Mouse (Mus musculus) CD8-positive naive resting alpha-beta T cell, adult 2 months (primary cell): ENCODE measurements around the gene Pacsin2.
"Not testable (repeated sequence)": the region's sequence is repeated elsewhere in the genome, so short reads cannot be mapped to it uniquely, and the experiment has no call there.

Experiments
- DNase-seq, 2 experiments: peaks; one replicate each; pipeline ENCODE4 v3.0.0; 2022; ENCODE audit warnings: low read depth in 2 of 2, low spot score in 2 of 2

Gene Pacsin2

DNA sequence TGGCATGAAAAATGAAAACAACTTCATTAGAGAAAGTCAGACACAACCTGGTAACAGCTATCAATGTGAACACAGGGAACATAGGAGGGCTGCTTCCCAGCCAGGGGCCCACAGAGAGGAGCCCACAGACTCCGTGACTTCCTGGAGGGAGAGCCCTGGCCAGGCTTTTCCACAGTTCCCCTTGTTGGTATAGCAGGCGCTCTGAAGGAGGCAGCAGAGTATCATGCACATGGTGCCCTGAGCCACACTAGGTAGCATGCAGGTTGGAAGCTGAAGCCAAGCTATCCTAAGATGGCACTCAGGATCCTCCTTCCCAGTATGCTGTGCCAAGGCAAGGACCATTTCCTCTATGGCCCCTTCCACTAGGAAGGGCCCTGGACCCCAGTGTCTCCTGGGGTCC, 80.8 kb downstream of the Pacsin2 start:
- DNase-seq: no peak

DNA sequence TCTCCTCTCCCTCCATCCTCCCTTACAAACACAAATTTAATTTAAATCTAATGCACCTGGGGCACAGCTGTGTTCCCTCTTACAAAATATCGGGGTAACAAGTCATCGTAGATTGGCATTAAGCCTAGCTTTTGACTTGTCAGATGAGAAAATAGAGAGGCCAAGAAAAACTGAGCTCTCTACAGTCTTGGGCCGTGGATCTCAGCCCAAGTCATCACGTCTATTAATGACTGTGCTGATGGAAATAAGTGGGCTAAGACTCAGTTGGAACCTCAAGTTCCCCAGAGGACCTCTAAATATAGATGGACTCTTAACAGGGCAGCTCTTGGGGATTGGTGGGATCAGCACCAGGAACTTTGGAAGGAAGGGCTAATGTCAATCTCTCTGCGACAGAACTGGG, 81.3 kb downstream of the Pacsin2 start:
- DNase-seq: no peak

DNA sequence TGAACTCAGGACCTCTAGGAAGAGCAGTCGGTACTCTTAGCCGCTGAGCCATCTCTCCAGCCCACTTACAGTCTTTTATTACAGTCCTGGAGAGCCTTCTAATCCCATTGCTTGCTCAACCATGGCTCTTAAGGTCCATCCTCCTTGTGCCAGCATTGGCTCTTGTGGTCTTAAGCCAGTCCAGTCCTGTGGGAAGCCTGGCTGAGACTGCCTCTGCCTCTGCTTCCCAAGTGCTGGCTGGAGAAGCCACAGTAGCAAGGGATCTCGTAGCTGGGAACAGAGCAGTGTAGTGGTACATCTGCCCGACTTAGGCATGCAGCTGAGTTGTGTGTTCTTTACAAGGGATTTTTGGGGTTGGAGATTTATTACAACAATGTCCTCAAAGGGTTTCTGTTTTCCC, 81.9 kb downstream of the Pacsin2 start:
- no peak for DNase-seq

DNA sequence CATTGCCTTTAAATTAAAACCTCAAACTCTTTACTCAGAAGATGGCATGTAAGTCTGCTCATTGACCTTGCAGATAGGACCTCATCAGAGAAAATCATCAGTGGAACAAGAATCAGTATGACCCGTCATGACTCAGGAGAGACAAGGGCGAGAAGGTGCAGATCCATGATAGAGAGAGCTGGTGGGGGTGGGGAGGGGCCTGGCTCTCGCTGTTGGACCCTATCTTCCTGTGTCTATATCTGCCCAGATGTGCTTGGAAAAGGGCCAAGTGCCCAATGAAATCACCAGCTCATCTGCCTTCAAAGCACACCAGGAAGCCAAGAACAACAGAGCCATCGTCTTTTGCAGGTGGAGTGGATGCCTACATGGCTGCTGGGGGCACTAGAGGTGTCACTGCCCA, 87.3 kb downstream of the Pacsin2 start:
- DNase-seq: no peak

DNA sequence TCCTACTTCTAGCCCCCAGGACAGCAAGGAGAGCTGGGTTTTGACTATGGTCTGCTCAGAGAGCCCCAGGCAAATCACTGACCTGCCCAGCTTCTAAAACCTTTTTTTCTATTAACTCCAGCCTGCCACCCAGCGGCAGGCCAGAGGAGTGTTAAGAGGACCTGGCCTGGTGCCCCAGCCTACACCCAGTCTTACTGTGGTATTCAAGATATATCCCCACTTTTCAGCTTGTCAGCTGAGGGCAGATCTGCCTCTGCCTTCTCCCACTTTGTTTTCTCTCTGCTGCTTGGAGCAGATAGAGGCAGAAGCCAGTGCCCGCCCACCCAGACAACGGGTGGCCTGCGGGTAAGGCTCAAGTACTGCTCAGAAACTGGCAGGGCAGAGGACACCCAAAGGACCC, 89.3 kb downstream of the Pacsin2 start:
- DNase-seq: no peak

DNA sequence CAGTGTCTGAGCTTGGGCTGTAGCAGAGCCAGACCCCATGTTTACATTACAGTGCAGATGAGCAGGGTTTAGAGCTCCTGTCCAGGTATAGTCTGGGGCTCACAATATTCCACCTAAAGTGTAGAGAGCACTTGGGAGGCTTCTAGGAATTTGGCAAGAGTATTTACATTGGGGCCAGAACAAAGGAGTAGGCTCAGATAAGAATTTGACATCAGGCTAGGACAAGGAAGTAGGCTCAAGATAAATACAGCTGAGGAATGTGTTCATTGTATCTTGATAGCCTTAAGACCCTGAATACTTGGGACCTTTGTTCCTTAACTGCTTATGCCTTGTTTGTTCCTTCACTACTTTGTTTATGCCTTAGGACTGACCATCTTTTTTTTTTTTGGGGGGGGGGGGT, 90.3 kb downstream of the Pacsin2 start:
- DNase-seq: no peak

DNA sequence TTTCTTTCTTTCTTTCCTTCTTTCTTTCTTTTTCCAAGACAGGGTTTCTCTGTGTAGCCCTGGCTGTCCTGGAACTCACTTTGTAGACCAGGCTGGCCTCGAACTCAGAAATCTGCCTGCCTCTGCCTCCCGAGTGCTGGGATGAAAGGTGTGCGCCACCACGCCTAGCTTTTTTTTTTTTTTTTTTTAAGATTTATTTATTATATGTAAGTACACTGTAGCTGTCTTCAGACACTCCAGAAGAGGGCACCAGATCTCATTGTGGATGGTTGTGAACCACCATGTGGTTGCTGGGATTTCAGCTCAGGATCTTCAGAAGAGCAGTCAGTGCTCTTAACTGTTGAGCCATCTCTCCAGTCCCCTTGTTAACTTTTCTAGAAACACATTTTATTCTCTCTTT, 95.7 kb downstream of the Pacsin2 start:
- DNase-seq: not testable (repeated sequence)

DNA sequence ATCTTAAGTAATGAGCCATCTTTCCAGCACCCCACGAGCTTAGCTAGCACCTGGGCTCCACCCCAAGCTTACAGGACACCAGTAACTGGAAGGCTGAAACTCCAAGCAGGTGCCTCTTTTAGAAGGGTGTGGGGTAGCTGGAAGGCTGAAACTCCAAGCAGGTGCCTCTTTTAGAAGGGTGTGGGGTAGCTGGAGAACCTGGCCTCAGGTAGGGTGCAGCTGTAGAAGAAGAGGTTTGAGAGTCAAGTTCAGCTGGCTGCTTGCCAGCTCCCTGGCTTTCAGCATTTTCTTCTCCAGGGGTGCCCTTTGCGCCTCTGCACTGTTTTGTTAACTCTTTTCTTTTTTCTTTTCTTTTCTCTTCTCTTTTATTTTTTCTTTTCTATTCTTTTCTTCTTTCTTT, 96.1 kb downstream of the Pacsin2 start:
- DNase-seq: no peak

DNA sequence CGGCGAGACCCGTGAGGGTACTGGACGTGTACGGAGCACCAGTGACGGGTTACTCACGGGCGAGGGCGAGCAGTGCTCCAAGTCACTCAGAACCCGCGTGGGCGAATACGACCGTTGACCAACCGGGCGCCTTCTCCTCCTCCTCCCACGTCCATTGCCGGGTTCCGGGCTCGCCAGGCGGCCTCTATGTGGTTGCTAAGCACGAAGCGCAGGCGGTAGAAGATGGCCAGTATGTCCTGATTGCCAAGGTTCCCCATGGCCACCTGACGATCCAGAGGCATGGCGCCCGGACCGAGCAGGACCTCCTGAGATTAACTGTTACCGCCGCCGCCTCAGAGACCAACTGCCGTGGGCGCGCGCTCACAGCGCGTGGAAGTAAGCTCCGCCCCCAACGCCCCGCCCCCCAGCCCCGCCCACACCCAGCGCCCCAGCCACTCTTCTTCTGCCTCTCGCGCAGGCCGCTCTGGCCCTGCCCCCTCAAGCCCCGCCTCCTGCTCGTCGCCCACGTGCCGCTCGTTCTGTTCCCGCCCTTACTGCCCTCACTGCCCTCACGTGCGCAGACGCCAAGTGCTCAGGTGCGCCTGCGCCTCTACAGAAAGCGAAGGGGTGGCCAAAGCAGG, 97.4 kb downstream of the Pacsin2 start:
- DNase-seq: peak; percentile 14 to 42

DNA sequence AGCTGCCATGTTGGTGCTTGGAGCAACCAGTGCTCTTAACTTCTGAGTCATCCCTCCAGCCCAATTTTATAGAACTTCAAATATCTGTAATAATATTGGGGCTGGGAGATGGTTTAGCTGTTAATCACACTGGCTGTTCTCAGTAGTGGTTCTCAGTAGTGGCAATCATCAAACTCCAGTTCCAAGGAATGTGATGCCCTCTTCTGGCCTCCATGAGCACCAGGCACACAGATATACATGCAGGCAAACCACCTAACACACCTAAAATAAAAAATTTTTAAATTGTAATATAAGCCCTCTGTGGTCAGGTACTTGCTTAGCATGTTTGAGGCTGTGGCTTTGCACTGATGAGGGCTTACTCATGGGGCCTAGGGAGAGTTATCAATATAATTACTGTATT, 98.7 kb downstream of the Pacsin2 start:
- DNase-seq: no peak

DNA sequence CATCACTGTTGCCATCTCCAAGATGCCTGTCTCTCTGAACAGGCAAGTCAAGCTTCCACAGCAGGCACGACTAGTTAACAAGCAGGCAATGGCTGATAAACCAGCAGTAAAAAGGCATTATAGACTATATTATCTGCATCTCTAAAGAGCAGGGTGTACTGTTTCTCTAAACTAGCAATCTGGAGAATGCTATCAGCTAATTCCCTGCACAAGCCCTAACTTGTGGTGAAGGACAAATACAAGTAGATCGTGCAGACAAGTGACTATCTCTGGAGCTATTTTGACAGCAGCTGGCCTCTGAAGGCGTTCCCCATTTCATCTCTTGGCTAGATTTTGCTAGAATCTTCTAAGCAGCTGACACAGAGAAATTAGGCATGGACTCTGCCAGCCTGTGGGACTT, 100.2 kb downstream of the Pacsin2 start:
- DNase-seq: no peak

DNA sequence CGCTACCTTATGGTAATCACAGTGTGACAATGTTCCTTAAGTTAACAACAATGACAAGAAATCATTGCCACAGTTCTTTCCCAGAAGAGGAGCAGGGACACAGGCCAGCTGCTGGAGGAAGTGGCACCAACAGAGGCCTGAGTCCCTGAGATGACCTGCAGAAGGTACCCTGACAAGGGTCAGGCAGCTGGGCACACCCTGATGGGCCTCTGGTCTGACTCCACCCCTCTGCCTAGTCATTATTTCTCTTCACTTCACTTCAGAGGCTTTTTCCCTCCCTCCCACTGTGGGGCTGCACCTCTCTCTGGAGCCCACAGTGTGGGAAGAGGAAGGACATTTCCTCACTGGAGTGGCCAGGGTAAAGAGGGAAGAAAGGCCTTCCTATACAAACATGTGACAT, 101.6 kb downstream of the Pacsin2 start:
- not testable (repeated sequence) for DNase-seq

DNA sequence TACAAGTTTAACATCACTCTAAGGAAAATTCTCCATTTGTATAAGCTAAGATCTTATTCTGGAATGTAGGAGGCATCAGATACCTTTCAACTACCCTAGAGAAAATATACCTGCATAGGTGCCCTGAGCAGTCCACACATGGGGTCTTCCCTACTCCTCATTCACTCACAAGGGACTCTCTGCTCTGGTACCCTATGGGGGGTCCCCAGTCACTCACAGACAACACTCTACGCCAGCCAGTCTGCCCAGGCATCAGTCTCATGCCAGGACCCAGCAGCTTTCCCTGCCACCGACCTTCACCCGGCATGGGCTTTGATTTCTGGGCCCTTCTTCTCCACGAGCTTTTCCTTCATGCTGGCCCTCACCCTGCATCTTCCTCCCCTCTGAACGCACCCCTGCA, 103.5 kb downstream of the Pacsin2 start:
- DNase-seq: not testable (repeated sequence)

DNA sequence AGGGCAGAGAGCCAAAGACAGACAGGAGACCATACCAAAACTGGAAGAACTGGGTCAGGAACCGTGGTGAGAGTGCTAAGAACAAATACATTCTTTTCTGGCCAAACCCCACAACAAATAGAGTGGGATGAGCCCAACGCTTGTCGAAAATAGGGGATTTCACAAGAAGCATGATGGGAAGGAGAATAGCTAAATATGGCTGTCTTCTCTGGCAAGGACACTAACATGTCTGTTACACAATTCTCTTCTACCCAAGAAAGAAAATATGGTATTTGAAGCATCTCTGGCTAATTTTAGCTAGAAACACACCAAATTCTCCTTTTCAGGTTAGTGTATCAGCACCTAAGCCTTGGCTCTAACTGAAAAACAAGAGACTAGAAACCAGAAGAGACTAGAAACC, 104.3 kb downstream of the Pacsin2 start:
- no peak for DNase-seq

DNA sequence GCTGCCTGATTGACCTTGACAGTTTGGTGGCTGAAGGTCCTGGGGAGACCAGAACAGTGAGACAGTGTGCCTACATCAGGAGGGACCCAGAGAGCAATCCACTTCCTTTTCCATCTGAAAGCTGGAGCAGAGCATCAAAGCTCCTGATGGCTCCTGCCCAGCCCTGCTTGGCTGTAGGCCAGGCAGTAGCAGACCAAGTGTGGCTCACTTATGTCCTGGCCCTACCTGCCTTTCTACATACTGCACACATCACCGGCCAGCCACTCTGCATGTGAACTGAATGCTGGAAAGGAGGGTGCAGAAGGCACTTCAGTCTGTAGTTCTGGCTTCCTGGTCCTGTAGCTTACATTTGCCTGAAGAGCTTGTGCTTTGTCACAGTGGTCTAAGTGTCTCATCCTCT, 105.9 kb downstream of the Pacsin2 start:
- no peak for DNase-seq

DNA sequence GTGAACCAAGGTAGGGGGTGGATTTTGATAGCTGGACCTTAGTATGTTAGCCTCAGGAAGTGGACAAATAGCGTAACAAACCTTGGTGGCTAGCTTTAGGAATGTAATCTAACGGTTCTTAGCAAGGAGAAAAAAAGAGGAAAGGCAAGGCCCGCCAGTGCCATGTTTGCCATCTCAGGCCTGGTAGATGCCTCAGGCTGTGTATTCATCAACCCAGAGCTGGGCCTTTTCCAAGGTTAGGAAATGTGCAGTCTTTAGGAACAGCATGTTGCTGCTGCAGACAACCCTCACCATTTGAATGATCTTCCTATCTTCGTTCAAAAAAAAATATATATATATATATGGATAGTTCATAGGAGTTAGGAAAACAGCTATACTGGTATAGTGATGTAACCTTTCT, 112.9 kb downstream of the Pacsin2 start:
- DNase-seq: no peak

DNA sequence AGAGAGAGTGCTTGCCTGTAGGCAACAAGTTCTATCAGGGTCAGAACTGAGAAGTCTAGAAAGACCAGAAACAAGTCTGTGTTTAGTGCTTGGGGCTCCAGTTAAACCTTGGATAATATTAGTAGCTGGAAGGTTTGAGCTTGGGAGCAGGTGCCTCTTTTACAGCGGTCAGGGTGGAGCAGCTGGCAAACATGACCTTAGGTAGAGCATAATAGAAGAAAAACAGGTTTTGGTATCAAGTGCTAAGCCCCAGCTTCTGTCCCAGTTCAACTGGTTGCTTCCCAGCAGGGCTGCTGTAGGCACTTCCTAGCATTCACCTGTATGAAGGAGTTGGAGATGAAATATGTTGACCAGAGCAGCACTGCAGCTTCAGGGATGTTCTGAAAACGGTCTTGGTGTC, 113.5 kb downstream of the Pacsin2 start:
- DNase-seq: no peak

DNA sequence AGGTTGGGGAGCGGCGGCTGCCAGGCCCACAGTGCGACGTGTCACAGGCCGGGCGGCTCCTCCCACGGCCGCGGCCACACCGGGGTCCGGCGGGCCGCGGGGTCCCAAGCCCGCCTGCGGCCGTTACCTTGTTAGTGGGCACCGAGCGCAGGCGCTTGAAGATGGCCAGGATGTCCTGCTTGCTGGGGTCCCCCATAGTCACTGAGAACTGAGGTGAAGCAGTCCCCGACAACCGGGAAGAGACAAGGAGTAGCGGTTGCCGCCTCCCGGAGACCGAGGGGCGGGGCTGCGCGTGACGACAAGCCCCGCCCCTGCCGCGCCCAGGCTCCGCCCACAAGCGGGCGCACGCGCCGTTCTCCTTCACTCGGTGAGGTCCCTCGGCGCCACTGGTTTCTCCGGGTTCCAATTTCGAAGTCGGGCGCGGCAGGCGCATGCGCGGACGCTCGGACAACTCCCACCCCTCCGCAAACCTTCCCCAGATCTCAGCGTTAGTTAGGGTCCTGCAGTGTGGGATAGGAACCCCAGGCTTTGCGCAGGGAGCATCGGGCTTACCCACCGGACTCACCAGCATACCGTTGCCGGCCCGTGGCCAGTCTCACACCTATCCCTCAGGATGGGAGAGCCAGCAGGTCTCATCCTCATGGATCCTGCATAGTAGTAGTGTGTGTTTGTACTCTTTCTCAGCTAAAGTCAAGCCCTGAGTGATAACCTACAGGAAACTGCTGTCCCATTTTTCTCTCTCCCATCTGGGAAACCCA, 114.3 kb downstream of the Pacsin2 start, which contains the start of gene Arfgap3:
Arfgap3 (minus strand) TSS at position 294 of the 758 bp plus-strand sequence.
- DNase-seq: peak; percentile 78 to 84

DNA sequence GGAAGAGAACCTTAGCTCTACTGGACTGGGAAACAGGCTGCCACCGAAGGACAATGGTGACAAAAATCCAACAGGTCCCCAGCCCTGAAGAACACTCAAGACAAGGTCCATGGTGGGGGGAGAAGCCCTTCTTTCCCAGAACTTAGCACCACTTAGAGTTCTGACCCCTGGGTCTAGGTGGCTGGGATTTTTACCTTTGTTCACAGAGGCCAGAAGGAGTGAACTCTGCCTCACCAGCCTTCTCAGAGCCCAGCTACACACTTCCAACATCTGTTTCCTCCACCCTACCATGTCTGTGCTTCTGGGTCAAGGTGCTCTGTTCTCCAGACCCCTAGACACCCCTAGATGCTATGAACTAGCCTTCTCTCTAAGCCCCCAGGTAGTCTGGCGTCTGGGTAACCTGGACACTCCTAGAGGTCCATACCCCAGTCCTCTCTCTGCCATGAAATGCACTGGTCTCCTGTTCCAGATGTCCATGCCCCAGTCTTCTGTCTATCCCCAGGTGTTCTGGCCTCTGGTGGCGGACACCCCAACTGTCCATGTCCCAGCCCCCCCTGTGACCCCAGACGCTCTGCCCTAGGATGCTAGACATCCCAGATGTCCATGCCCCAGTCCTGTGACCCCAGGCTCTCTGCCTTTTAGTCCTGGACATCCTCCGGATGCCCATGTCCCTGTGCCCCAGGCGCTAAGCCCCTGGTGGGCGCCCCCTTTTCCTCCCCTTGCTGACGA, 115.0 kb downstream of the Pacsin2 start:
- peak in 1 of 2 experiments; percentile 7 for DNase-seq

DNA sequence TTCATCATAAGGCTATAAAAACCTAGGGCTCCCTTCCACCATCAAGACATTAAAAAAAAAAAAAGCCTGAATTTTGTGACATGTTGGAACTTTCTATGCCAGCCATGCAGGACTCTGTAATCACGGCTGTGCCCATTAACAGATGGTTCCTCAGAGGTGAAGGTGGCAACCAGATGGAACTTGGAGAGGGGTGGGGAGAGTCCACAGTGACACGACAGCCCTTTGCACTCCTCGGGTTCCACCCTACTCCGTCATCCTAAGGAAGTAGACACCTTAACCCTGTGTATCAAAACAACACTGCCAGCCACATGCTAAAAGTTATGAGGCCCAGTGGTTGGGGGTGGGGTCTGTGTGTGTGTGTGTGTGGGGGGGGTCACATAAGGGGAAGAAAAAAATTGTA, 115.7 kb downstream of the Pacsin2 start:
- no peak for DNase-seq

DNA sequence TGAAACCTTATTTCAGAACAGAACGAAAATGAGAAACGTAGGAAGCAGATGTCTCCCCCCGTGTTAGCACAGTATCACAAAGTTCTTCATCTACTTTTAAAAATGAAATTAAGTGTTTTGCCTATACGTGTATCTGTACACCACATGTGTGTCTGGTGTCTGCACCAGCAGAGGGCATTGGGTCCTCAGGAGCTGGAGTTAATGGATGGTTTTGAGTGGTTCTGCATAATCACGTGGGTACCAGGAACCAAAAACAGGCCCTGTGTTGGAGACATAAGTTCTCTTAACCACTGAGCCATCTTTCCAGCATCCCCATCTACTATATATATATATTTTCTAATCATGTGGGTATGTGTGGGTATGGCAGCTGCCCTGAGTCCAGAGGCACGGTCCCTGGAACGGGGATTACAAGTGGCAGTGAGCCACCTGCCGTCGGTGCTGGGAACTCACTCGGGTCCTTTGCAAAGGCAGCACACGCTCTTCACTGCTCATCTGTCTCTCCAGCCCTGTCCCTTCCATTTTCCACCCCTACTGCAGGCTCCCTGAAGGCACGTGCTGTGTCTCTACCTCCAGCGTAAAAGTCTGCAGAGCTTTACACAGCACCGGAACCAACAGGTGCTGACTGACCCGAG, 118.4 kb downstream of the Pacsin2 start:
- DNase-seq: no peak

DNA sequence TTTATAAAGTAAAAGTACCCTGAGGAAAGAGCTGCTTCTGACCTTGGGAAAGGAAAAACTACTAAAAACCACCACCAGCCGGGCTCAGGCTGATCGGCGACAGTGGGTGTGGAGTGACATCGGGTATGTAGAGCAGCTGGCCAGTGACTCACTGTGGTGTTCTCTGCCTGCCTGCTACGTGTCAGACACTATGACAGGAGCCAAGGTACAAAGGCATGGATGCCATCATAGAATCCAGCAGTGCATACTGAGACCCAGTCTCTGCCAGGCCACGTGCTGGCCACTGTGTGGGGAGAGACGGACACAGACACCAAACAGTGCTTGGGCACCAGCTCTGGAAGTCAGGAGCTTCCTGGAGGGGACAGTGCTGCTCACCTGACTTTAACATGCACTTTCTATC, 119.5 kb downstream of the Pacsin2 start:
- DNase-seq: no peak
